Mouse (Mus musculus) megakaryocyte, embryonic 14.5 days (primary cell): ENCODE data around the gene Cinp. TPM values are rescaled to one million over a fixed set of nuclear protein-coding genes. Genes with fewer than 3 reads are reported as not detected.
A peak's percentile ranks its signal among the peaks of the same experiment; 100 is the strongest.

Source experiments
- H3K27me3 ChIP-seq: replicated peaks from 2 replicates; pipeline ENCODE3; 2012; ENCODE audit warnings: inconsistent platforms
- H3K36me3 ChIP-seq: replicated peaks from 2 replicates; pipeline ENCODE3; 2012; ENCODE audit warnings: low read length, inconsistent platforms, mixed read lengths
- H3K4me1 ChIP-seq: 2 replicates; pipeline ENCODE4 v1.6.1; 2012; ENCODE audit warnings: inconsistent platforms
- H3K4me3 ChIP-seq: replicated peaks from 2 replicates; pipeline ENCODE3; 2012; ENCODE audit warnings: moderate library complexity, mild to moderate bottlenecking, inconsistent platforms
- H3K9me3 ChIP-seq: 2 replicates; pipeline ENCODE4 v1.6.1; 2012; ENCODE audit warnings: inconsistent platforms
- FLI1 ChIP-seq: IDR thresholded peaks from 2 replicates; pipeline ENCODE4 v1.6.1; 2012; ENCODE audit warnings: low read length, inconsistent platforms, mixed read lengths
- GATA1 ChIP-seq: IDR thresholded peaks from 3 replicates; pipeline ENCODE4 v1.6.1; 2012; ENCODE audit warnings: mixed read lengths, low read length, inconsistent platforms, borderline replicate concordance
- polyA plus RNA-seq: library from polyadenylated mRNA; stranded (reverse); fragments of >175 nt; gene quantifications from 2 replicates; pipeline ENCODE4 v1.2.3, GENCODE M21; 2012; ENCODE audit warnings: low replicate concordance; ENCODE audit not compliant: insufficient read depth

The Cinp gene
- polyA plus RNA-seq, 1 experiment, result 11.5 TPM

- peak within 1 kb of the TSS; percentile 96 for H3K4me3 ChIP-seq
- H3K36me3 ChIP-seq, result peaks cover 18% of the 10 kb centered on the region
- no peaks in the 10 kb centered on the region for H3K27me3 ChIP-seq
- H3K9me3 ChIP-seq, result no peaks in the 10 kb centered on the region
- peaks cover 73% of the 10 kb centered on the region for H3K4me1 ChIP-seq
- no peak for TF ChIP-seq FLI1
Observed at GRCm38 (mm10) chr12:110850010-110850928, 38.7 kb downstream of the Cinp start, which contains the start of gene Zfp839. TSS of gene Zfp839 (plus strand) at chr12:110850253.

DNA sequence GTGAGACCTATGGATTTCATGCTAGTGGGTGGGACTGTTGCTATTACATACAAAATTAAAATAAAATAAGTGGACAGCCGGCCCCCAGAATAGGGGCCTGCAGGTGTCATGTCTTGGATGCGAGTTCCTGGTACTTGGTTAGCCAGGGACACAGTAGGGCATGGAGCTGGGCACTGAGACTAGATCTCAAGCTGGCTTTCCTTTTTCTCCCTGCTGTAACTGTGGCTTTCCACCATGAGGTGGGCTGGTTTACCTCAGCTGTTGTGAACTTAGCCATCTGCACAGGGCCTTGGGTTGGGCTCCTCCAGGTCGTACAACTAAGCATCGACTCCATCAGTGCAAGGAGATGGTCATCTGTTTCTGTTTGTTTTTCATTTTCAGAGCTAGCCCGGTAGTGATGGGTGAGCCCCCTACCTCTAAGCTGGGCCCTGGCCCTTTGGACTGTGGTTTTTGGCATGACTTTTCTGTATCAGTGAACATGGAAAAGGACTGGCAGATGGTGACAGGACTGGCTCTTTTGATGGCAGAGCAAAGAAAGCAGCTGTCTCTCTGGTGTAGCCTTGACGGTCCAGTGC is 42.7 kb downstream of the Cinp start:
- Histone ChIP-seq H3K36me3 (no peaks in the 10 kb centered on the region), H3K27me3 (no peaks in the 10 kb centered on the region), H3K4me1 (peaks cover 65% of the 10 kb centered on the region), H3K9me3 (no peaks in the 10 kb centered on the region), H3K4me3 (peak overlapping the region; percentile 96)
- TF ChIP-seq FLI1 (no peak), GATA1 (no peak)

DNA sequence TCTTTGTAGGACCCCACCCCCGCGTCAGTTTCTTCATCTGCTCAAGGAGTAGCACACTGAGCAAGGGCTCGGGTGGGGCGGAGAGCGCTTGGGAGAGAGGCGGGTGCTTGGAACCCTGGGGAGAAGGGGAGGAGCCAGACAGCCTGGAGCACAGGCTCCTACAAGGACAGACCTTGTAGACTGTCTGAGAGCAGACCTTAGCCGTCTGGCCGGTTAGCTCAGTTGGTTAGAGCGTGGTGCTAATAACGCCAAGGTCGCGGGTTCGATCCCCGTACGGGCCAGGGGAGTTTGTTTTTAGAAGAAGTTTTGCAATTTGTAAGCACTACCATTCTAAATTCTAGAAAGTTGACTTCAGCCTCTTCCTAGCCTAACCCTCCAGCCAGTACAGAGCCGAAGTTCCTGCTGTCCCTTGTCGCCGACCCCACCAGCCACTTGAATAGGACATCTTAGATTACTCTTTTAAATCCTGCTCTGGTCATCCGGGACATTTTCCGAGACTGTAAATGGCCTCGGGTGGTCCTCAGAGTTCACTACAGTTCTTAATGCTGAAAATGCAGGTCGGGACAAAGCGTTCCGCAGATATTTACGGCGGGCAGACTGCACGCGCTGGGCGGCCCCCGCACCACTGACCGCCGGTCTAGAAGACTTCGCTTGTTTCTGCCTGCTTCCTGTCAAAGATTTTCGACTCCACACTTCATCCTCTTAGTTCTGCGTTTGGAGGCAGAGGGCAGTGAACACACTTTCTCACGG is 43.6 kb downstream of the Cinp start:
- peak overlapping the region; percentile 96 for H3K4me3 ChIP-seq
- H3K27me3 ChIP-seq, result no peaks in the 10 kb centered on the region
- H3K4me1 ChIP-seq, result peaks cover 62% of the 10 kb centered on the region
- TF ChIP-seq FLI1, result no peak
- no peak for TF ChIP-seq GATA1
- H3K9me3 ChIP-seq, result no peaks in the 10 kb centered on the region
- H3K36me3 ChIP-seq, result no peaks in the 10 kb centered on the region

DNA sequence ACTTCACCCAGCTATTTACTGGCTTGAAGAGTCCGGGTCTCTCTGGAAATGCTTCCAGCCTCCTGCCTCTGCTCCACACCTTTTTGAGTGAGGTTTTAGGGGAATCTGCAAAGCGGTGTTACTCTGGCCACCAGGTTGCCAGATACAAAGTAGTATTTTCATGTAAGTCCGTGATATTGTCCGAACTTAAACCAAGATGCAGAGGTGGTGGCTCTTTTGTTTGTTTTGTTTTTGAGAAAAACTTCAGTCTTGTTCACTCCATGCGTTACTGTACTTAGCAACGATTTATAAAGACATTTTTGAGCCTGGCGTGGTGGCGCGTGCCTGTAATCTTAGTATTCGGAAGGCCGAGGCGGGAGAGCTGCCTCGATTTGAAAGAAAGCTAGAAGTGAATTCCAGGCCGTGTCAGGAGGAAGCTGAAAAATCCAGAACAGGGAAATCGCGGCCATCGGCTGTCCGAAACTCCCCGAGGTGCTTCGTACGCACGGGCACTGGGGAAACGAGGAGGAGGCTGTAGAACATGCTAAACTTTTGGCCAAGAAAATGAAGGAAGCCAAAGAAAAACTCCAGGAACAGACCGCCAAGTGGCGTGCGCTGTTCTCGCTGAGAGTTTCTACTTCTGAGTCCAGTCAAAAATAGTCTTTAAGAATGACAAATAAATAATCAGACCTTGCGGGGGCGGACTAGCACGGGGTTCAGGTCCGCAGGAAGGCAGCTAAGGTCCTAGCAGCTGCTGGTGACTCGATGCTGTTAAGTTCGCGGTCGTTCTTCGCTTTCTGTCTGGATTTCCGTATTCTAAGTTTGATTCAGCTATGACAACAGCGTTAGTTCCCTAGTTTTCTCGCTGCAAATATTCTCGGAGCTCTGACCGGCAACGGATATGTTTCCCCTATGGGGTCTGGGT is 44.5 kb downstream of the Cinp start:
- Histone ChIP-seq H3K4me1 (peaks cover 65% of the 10 kb centered on the region), H3K4me3 (peak overlapping the region; percentile 96), H3K9me3 (no peaks in the 10 kb centered on the region), H3K27me3 (no peaks in the 10 kb centered on the region), H3K36me3 (no peaks in the 10 kb centered on the region)
- TF ChIP-seq FLI1, result no peak
- no peak for TF ChIP-seq GATA1

GRCm38 (mm10) chr12:110843194-110844048 is 45.5 kb downstream of the Cinp start:
- TF ChIP-seq FLI1, result no peak
- TF ChIP-seq GATA1, result no peak
- Histone ChIP-seq H3K9me3 (no peaks in the 10 kb centered on the region), H3K27me3 (peaks cover 5% of the 10 kb centered on the region), H3K4me1 (peaks cover 59% of the 10 kb centered on the region), H3K36me3 (no peaks in the 10 kb centered on the region), H3K4me3 (peak overlapping the region; percentile 96)

DNA sequence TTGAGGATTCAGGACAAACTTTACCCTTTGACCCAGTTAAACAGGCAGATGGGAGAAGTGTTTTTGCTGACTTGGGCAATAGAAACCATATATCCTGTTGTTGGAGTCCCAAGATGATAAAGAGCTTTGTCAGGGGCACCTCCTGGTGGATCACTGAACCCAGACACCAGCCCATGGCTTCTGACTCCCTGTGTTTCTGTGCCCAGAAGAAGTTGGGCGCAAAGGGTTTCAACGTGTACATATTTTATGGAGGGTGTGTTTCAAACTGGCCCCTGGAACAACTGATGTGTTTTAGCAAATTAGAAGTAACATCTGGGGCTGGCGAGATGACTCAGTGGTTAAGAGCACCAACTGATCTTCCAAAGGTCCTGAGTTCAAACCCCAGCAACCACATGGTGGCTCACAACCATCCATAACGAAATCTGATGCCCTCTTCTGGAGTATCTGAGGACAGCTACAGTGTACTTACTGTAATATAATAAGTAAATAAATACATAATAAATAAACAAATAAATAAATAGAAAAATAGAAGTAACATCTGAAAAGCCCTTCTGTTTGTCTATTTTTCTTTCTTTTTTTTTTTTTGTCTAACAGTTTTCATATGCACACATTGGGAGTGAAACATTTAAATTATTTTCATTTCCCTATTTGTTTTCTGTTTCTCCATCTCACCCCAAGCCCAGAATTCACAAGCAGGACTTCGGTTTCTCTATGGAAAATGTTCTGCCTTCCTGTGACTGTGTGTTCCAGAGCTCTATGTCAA is 47.0 kb downstream of the Cinp start:
- no peaks in the 10 kb centered on the region for H3K9me3 ChIP-seq

GRCm38 (mm10) chr12:110840348-110841198 is 48.4 kb downstream of the Cinp start, which contains the start of gene Mok:
TSS of gene Mok (minus strand) at chr12:110840939.
- TF ChIP-seq FLI1 (no peak), GATA1 (no peak)
- H3K36me3 ChIP-seq, result no peaks in the 10 kb centered on the region
- H3K9me3 ChIP-seq, result no peaks in the 10 kb centered on the region
- H3K27me3 ChIP-seq, result peaks cover 5% of the 10 kb centered on the region
- H3K4me3 ChIP-seq, result peak within 1 kb of the TSS; percentile 95
- H3K4me1 ChIP-seq, result peaks cover 65% of the 10 kb centered on the region

More for the DNA sequence above, 47.0 kb downstream of the Cinp start:
- no peak for TF ChIP-seq GATA1
- no peak for TF ChIP-seq FLI1
- H3K4me1 ChIP-seq, result peaks cover 66% of the 10 kb centered on the region
- no peaks in the 10 kb centered on the region for H3K36me3 ChIP-seq
- peak overlapping the region; percentile 95 for H3K4me3 ChIP-seq
- H3K27me3 ChIP-seq, result peaks cover 5% of the 10 kb centered on the region
